Mouse (Mus musculus): ENCODE data around the gene Zdhhc12. TPM values are rescaled to one million over a fixed set of nuclear protein-coding genes. Genes with fewer than 3 reads are reported as not detected.

Gene Zdhhc12
- polyA plus RNA-seq, 1 experiment = 31.5 TPM

DNA sequence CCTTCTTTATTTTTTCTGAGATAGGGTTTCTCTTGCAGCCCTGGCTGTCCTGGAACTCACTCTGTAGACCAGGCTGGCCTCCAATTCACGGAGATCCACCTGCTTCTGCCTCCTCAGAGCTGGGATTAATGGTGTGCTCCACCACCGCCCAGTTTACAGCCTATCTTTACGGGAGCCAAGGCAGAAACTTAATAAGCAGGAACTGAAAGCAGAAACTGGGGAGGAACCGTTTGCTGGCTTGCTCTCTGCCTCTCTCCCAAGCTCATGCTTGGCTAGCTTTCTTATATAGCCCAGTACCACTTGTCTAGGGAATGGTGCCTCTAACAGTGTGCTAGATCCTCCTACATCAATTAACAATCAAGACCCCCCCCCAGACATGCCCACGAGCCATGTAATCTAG lies 9.3 kb downstream of the Zdhhc12 start:
- TF ChIP-seq MYOG (IDR thresholded peaks at IDR 0.05; ENCODE audit: control insufficient read depth, extremely low read depth, insufficient read length) (no peak), FOSL1 (IDR thresholded peaks at IDR 0.05; ENCODE audit: insufficient read depth, low read length, poor library complexity, severe bottlenecking) (no peak), MAX (IDR thresholded peaks at IDR 0.05) (no peak), MYOD1 (IDR thresholded peaks at IDR 0.05; ENCODE audit: control insufficient read depth, insufficient read length, low read depth) (no peak), USF1 (IDR thresholded peaks at IDR 0.05; ENCODE audit: low read depth) (no peak), CEBPB (IDR thresholded peaks at IDR 0.05; ENCODE audit: low read depth) (no peak), CTCF (IDR thresholded peaks at IDR 0.05; ENCODE audit: control insufficient read depth, insufficient read depth, insufficient read length) (no peak)
- Histone ChIP-seq H3K27me3 (ENCODE audit: control insufficient read depth, insufficient read depth, insufficient read length) (no peaks in the 10 kb centered on the region), H3K4me3 (ENCODE audit: insufficient read depth, poor library complexity, severe bottlenecking) (no peak overlapping the region), H3K79me2 (ENCODE audit: control insufficient read depth, insufficient read depth) (no peaks in the 10 kb centered on the region), H3K36me3 (ENCODE audit: control insufficient read depth, insufficient read depth) (no peaks in the 10 kb centered on the region), H3ac (ENCODE audit: control insufficient read depth, insufficient read length, low read depth) (no peak overlapping the region), H3K79me3 (ENCODE audit: low read depth) (no peaks in the 10 kb centered on the region)

DNA sequence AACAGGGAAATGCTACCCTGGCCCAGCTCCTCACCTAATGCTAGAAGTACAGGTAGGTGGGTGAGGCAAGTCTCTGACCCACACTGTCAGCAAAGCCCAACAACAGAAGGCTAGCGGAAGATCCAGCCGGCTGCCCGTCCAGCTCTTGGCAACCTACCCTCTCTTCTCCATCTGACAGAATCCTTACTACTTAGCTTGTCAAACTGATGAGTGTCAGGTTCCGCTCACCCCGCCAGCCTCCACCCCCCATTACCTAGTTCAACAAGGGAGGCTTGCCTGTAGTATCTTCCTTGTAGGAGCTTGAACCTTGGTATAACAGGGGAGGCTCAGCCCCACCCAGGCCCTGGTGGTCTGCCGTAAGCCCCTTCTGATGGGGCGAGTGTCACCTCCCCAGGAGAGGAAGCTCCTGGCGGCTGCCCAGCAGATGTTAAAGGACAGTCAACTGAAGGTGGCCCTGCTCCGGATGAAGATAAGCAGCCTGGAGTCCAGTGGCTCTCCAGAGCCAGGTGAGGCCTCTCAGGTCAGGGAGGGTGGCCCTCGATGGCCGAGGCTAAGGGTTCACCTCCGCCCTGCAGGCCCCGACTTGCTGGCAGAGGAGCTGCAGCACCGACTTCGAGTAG lies 13.2 kb downstream of the Zdhhc12 start:
- Histone ChIP-seq H3K79me2 (ENCODE audit: control insufficient read depth, insufficient read depth) (no peaks in the 10 kb centered on the region), H3K36me3 (ENCODE audit: control insufficient read depth, insufficient read depth) (no peaks in the 10 kb centered on the region), H3K4me3 (ENCODE audit: insufficient read depth, poor library complexity, severe bottlenecking) (no peak overlapping the region), H3K79me3 (ENCODE audit: low read depth) (no peaks in the 10 kb centered on the region), H3ac (ENCODE audit: control insufficient read depth, insufficient read length, low read depth) (no peak overlapping the region), H3K27me3 (ENCODE audit: control insufficient read depth, insufficient read depth, insufficient read length) (no peaks in the 10 kb centered on the region)
- TF ChIP-seq CTCF (IDR thresholded peaks at IDR 0.05; ENCODE audit: control insufficient read depth, insufficient read depth, insufficient read length) (no peak), USF1 (IDR thresholded peaks at IDR 0.05; ENCODE audit: low read depth) (no peak)

DNA sequence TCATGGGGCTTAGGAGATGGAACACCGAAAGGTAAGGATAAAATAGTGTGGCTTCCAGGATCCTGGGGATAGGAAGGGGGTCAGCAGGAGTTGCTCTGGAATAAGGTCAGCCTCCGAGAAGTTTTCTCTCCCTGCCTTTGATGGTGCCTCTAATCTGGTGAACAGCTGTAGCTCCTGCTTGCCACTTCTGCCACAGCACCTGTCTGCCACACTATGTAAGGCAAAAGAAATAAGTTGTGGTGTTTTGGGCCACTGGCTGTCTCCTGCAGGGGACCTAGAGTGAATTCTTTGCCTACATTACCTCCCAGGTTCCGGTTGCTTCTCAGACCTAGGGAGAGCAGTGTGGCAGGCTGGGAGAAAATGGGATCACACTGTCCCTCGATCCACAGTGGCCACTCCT lies 14.7 kb downstream of the Zdhhc12 start:
- TF ChIP-seq MAX (IDR thresholded peaks at IDR 0.05) (no peak), FOSL1 (IDR thresholded peaks at IDR 0.05; ENCODE audit: insufficient read depth, low read length, poor library complexity, severe bottlenecking) (no peak)
- H3ac ChIP-seq (ENCODE audit: control insufficient read depth, insufficient read length, low read depth) = no peak overlapping the region
- no peaks in the 10 kb centered on the region for H3K27me3 ChIP-seq (ENCODE audit: control insufficient read depth, insufficient read depth, insufficient read length)
- peaks cover 10% of the 10 kb centered on the region for H3K36me3 ChIP-seq (ENCODE audit: control insufficient read depth, insufficient read depth)
- H3K79me2 ChIP-seq (ENCODE audit: control insufficient read depth, insufficient read depth) = no peaks in the 10 kb centered on the region
- no peaks in the 10 kb centered on the region for H3K79me3 ChIP-seq (ENCODE audit: low read depth)
- H3K4me3 ChIP-seq (ENCODE audit: insufficient read depth, poor library complexity, severe bottlenecking) = no peak overlapping the region

DNA sequence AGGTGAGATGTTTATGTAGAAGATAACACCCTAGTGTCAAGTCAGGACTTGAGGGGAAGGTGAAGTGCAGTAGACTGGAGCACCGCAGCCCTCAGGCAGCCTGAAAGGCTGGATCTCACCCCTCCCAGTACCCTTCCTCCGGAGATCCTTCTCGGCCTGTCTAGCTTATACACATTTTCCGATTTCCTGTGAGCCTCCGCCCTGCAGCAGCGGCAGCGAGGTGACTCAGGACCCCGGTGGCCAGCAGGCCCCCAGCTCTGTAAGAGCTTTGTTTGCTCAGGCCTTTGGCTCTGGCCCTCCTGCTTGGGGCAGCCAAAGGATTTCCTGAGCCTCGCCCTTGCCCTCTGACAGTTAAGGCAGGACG lies 15.1 kb downstream of the Zdhhc12 start:
- Histone ChIP-seq H3K27me3 (ENCODE audit: control insufficient read depth, insufficient read depth, insufficient read length) (no peaks in the 10 kb centered on the region), H3K36me3 (ENCODE audit: control insufficient read depth, insufficient read depth) (peaks cover 14% of the 10 kb centered on the region), H3ac (ENCODE audit: control insufficient read depth, insufficient read length, low read depth) (peak overlapping the region; percentile 1), H3K79me2 (ENCODE audit: control insufficient read depth, insufficient read depth) (peaks cover 1% of the 10 kb centered on the region), H3K79me3 (ENCODE audit: low read depth) (no peaks in the 10 kb centered on the region), H3K4me3 (ENCODE audit: insufficient read depth, poor library complexity, severe bottlenecking) (peak overlapping the region; percentile 56)
- TF ChIP-seq CEBPB (IDR thresholded peaks at IDR 0.05; ENCODE audit: low read depth) = no peak
- no peak for TF ChIP-seq CTCF (IDR thresholded peaks at IDR 0.05; ENCODE audit: control insufficient read depth, insufficient read depth, insufficient read length)
- TF ChIP-seq MAX (IDR thresholded peaks at IDR 0.05) = no peak
- no peak for TF ChIP-seq FOSL1 (IDR thresholded peaks at IDR 0.05; ENCODE audit: insufficient read depth, low read length, poor library complexity, severe bottlenecking)
- TF ChIP-seq MYOD1 (IDR thresholded peaks at IDR 0.05; ENCODE audit: control insufficient read depth, insufficient read length, low read depth) = no peak
- no peak for TF ChIP-seq USF1 (IDR thresholded peaks at IDR 0.05; ENCODE audit: low read depth)
- no peak for TF ChIP-seq MYOG (IDR thresholded peaks at IDR 0.05; ENCODE audit: control insufficient read depth, extremely low read depth, insufficient read length)

DNA sequence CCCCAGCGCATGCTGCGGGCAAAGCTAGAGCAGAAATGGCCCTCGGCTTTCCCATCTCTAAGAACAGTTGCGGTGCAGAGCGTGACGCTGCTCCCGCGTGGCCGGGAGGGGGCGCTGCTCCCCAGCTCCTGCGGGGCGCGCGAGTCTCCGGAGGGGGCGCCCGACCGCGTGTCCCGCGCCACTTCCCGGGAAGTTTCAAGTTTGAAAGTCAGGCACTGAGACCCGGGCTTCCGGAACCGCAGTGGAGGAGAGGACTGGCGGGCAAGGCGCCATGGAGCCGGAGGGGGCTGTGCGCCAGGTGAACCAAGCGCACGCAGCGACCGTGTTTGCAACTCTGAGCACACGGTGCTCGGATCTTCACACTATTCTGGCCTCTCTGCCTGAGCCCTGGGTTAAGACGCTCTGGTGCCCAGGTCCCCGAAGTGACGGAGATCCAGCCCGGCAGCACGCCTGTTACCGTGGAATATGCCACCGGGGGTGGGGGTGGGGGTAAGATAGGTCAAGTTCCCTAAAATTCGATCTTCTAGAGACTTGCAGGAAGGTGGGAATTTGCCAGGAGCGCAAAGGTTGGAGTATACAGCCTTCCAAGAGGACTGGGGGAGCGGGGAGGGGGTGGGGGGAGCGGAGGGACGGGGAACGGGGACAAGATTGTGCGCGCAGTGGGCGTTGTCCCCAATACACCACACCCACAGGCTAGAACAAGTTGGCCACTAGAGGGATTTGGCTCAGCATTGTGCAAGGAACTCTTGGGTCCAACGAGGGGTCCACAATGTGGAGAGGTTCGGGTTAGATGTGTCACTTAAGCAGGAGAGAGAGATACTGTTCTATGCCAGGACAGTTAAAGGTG lies 15.7 kb downstream of the Zdhhc12 start, which contains the start of gene Pkn3:
Gene Pkn3, plus strand, starts transcription at position 183 of the 847 bp plus-strand sequence.
- peak within 1 kb of the TSS; percentile 53 for H3ac ChIP-seq (ENCODE audit: control insufficient read depth, insufficient read length, low read depth)

More for the DNA sequence above, 15.7 kb downstream of the Zdhhc12 start, which contains the start of gene Pkn3:
- Histone ChIP-seq H3K79me3 (ENCODE audit: low read depth) (no peaks in the 10 kb centered on the region), H3K4me3 (ENCODE audit: insufficient read depth, poor library complexity, severe bottlenecking) (peak within 1 kb of the TSS; percentile 56), H3K36me3 (ENCODE audit: control insufficient read depth, insufficient read depth) (peaks cover 20% of the 10 kb centered on the region), H3K79me2 (ENCODE audit: control insufficient read depth, insufficient read depth) (peaks cover 7% of the 10 kb centered on the region), H3K27me3 (ENCODE audit: control insufficient read depth, insufficient read depth, insufficient read length) (no peaks in the 10 kb centered on the region)
- TF ChIP-seq USF1 (IDR thresholded peaks at IDR 0.05; ENCODE audit: low read depth) = no peak
- no peak for TF ChIP-seq FOSL1 (IDR thresholded peaks at IDR 0.05; ENCODE audit: insufficient read depth, low read length, poor library complexity, severe bottlenecking)
- peak; percentile 92 for TF ChIP-seq MAX (IDR thresholded peaks at IDR 0.05)
- no peak for TF ChIP-seq MYOG (IDR thresholded peaks at IDR 0.05; ENCODE audit: control insufficient read depth, extremely low read depth, insufficient read length)
- TF ChIP-seq CTCF (IDR thresholded peaks at IDR 0.05; ENCODE audit: control insufficient read depth, insufficient read depth, insufficient read length) = peak; percentile 100
- TF ChIP-seq CEBPB (IDR thresholded peaks at IDR 0.05; ENCODE audit: low read depth) = peak; percentile 57
- no peak for TF ChIP-seq MYOD1 (IDR thresholded peaks at IDR 0.05; ENCODE audit: control insufficient read depth, insufficient read length, low read depth)
